ENCODE assay signal across 8 mouse cellular contexts in the genomic region with DNA sequence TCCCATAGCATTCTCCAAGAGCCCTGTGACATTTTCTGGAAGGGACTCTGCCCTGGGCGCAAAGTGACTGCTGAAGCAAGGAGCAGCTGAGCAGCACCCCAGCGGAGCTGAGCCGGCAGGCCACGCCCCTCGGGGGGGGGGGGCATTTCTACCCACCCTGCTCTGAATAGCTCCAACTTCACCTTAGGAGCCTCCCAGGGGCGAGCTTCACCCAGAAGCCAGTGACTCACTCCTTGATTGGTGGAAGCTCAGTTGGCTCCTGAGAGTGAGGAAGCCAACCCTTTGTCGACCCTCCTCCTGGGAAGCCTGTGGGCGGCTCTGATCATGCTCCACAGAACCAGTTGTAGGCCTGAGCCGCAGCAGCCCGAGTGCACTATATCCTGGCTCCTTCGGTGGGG. TPM values are rescaled to one million over a fixed set of nuclear protein-coding genes. Genes with fewer than 3 reads are reported as not detected.
A peak's percentile ranks its signal among the peaks of the same experiment; 100 is the strongest.
DNase-seq lines count a peak whose midpoint lies in the region; ATAC-seq and TF ChIP-seq lines count a peak whose summit lies in the region.

No protein-coding gene starts in this region.

- no peaks in the 10 kb centered on the region for H3K27me3 ChIP-seq in ES-Bruce4 (ENCODE audit: control insufficient read depth, insufficient read depth, low read length, poor library complexity, severe bottlenecking)
- H3K27me3 ChIP-seq in intestine, embryonic 14.5 days (replicated peaks; ENCODE audit: control insufficient read depth, insufficient read depth, low read length) = no peaks in the 10 kb centered on the region
- peaks cover 47% of the 10 kb centered on the region for H3K27me3 ChIP-seq in liver, embryonic 15.5 days

- H3K9me3 ChIP-seq in ES-Bruce4 (replicated peaks; ENCODE audit: control insufficient read depth, insufficient read depth, low read length, poor library complexity, severe bottlenecking) = no peaks in the 10 kb centered on the region
- H3K9me3 ChIP-seq in intestine, embryonic 14.5 days (ENCODE audit: control insufficient read depth, low read length) = no peaks in the 10 kb centered on the region
- H3K9me3 ChIP-seq in liver, embryonic 15.5 days (replicated peaks) = no peaks in the 10 kb centered on the region

- WGBS in intestine, embryonic 14.5 days = 6% methylated on average over 11 of the region's 11 CpGs
- 16% methylated on average over 11 of the region's 11 CpGs for WGBS in liver, embryonic 15.5 days (ENCODE audit: insufficient replicate concordance)

- peak; percentile 37 for DNase-seq in embryo, embryonic 11 days
- no peak for DNase-seq in embryo, embryonic 10.5 days (ENCODE audit: low spot score)
- peak; percentile 81 for DNase-seq in intestine, embryonic 14.5 days (ENCODE audit: low spot score)
- DNase-seq in urinary bladder, adult 2 months (ENCODE audit: low spot score) = no peak
- no peak for DNase-seq in cerebellum, adult 18-20 months

- H3K4me2 ChIP-seq in intestine, embryonic 14.5 days (ENCODE audit: low read length) = peak overlapping the region; percentile 23; the same call in 1 of the 2 replicates
- H3K4me2 ChIP-seq in liver, embryonic 15.5 days = peak overlapping the region; percentile 11; the same call in 1 of the 2 replicates

- H3K27ac ChIP-seq in ES-Bruce4 (ENCODE audit: insufficient read depth, low read length) = no peak overlapping the region
- peak overlapping the region; percentile 8; the same call in 1 of the 2 replicates for H3K27ac ChIP-seq in intestine, embryonic 14.5 days (ENCODE audit: low read depth)
- no peak overlapping the region for H3K27ac ChIP-seq in liver, embryonic 15.5 days (replicated peaks)

- peak; percentile 74 for ATAC-seq in intestine, embryonic 14.5 days (replicated peaks; ENCODE audit: low FRiP score, low TSS enrichment, low read depth)
- no peak for ATAC-seq in liver, embryonic 15.5 days (ENCODE audit: insufficient read depth)
- ATAC-seq in granulocyte monocyte progenitor cell, adult 5-6 weeks (replicated peaks; ENCODE audit: poor library complexity, severe bottlenecking) = no peak

- no peak for TF ChIP-seq EP300 in ES-Bruce4 (IDR thresholded peaks at IDR 0.05; ENCODE audit: insufficient read depth, low read depth, low read length)

- no peaks in the 10 kb centered on the region for H3K36me3 ChIP-seq in ES-Bruce4 (ENCODE audit: control insufficient read depth, insufficient read depth, low read length, poor library complexity, severe bottlenecking)
- no peaks in the 10 kb centered on the region for H3K36me3 ChIP-seq in intestine, embryonic 14.5 days (ENCODE audit: control insufficient read depth, insufficient read depth, low read length)
- H3K36me3 ChIP-seq in liver, embryonic 15.5 days (replicated peaks) = no peaks in the 10 kb centered on the region

- H3K4me3 ChIP-seq in ES-Bruce4 (ENCODE audit: low read depth, low read length) = peak overlapping the region; percentile 10; the same call in 1 of the 2 replicates
- no peak overlapping the region for H3K4me3 ChIP-seq in intestine, embryonic 14.5 days (ENCODE audit: low read depth, low read length)
- no peak overlapping the region for H3K4me3 ChIP-seq in liver, embryonic 15.5 days (replicated peaks)

- no peaks in the 10 kb centered on the region for H3K4me1 ChIP-seq in ES-Bruce4 (ENCODE audit: control insufficient read depth, insufficient read depth, low read length)
- peaks cover 19% of the 10 kb centered on the region for H3K4me1 ChIP-seq in intestine, embryonic 14.5 days (replicated peaks; ENCODE audit: control insufficient read depth, insufficient read depth, low read length)
- peaks cover 58% of the 10 kb centered on the region for H3K4me1 ChIP-seq in liver, embryonic 15.5 days (replicated peaks)

- no peak for TF ChIP-seq POLR2A in ES-Bruce4 (IDR thresholded peaks at IDR 0.05; ENCODE audit: insufficient read depth, low read length)

- no peak for TF ChIP-seq CTCF in ES-Bruce4 (IDR thresholded peaks at IDR 0.05; ENCODE audit: low read depth, low read length)

- H3K9ac ChIP-seq in ES-Bruce4 (ENCODE audit: low read depth, poor library complexity, severe bottlenecking) = no peak overlapping the region
- no peak overlapping the region for H3K9ac ChIP-seq in intestine, embryonic 14.5 days (ENCODE audit: low read length)
- no peak overlapping the region for H3K9ac ChIP-seq in liver, embryonic 15.5 days

RNA-seq across cellular contexts. Expression of a gene that starts 10.0 kb away (rescaled TPM):
- polyA plus RNA-seq in ES-Bruce4 (2011; ENCODE audit: insufficient read depth, insufficient read length, low read depth, missing spikeins) = 3.2 and 3.4 TPM in 2 replicates
- 7.2 and 10.8 TPM in 2 replicates for polyA plus RNA-seq in intestine, embryonic 14.5 days (2014; fragmentation: Nextera tagmentation; extraction: Ambion mirVana)
- 0.33 and 0.54 TPM in 2 replicates for polyA plus RNA-seq in liver, embryonic 15.5 days (2015; fragmentation: Nextera tagmentation; extraction: Ambion mirVana)
- 0.19 and 1.3 TPM in 2 replicates for total RNA-seq in granulocyte monocyte progenitor cell, adult 5-6 weeks (2014; fragmentation: Nextera tagmentation)
- not detected in 2 replicates for total RNA-seq in granulocyte monocyte progenitor cell, adult 5-6 weeks (2017)
- polyA plus RNA-seq in urinary bladder, adult 2 months (2012; rRNA removed) = 20.6 and 27.3 TPM in 2 replicates

RNA-seq across cellular contexts. Expression of a gene that starts 28.4 kb away (rescaled TPM):
- polyA plus RNA-seq in ES-Bruce4 (2011; ENCODE audit: insufficient read depth, insufficient read length, low read depth, missing spikeins) = not detected in 2 replicates
- polyA plus RNA-seq in intestine, embryonic 14.5 days (2014; fragmentation: Nextera tagmentation; extraction: Ambion mirVana) = not detected in 2 replicates
- polyA plus RNA-seq in liver, embryonic 15.5 days (2015; fragmentation: Nextera tagmentation; extraction: Ambion mirVana) = not detected in 2 replicates
- not detected in 2 replicates for total RNA-seq in granulocyte monocyte progenitor cell, adult 5-6 weeks (2014; fragmentation: Nextera tagmentation)
- not detected in 2 replicates for total RNA-seq in granulocyte monocyte progenitor cell, adult 5-6 weeks (2017)
- polyA plus RNA-seq in urinary bladder, adult 2 months (2012; rRNA removed) = 2.3 and 4.0 TPM in 2 replicates

RNA-seq across cellular contexts. Expression of a gene that starts 36.4 kb away (rescaled TPM):
- not detected in 2 replicates for polyA plus RNA-seq in ES-Bruce4 (2011; ENCODE audit: insufficient read depth, insufficient read length, low read depth, missing spikeins)
- polyA plus RNA-seq in intestine, embryonic 14.5 days (2014; fragmentation: Nextera tagmentation; extraction: Ambion mirVana) = not detected in 2 replicates
- 0.32 and 0.37 TPM in 2 replicates for polyA plus RNA-seq in liver, embryonic 15.5 days (2015; fragmentation: Nextera tagmentation; extraction: Ambion mirVana)
- not detected in 2 replicates for total RNA-seq in granulocyte monocyte progenitor cell, adult 5-6 weeks (2014; fragmentation: Nextera tagmentation)
- not detected in 2 replicates for total RNA-seq in granulocyte monocyte progenitor cell, adult 5-6 weeks (2017)
- polyA plus RNA-seq in urinary bladder, adult 2 months (2012; rRNA removed) = 1.6 and 2.3 TPM in 2 replicates

RNA-seq across cellular contexts. Expression of a gene that starts 56.3 kb away (rescaled TPM):
- polyA plus RNA-seq in ES-Bruce4 (2011; ENCODE audit: insufficient read depth, insufficient read length, low read depth, missing spikeins) = 36.0 and 47.5 TPM in 2 replicates
- 81.6 and 83.4 TPM in 2 replicates for polyA plus RNA-seq in intestine, embryonic 14.5 days (2014; fragmentation: Nextera tagmentation; extraction: Ambion mirVana)
- polyA plus RNA-seq in liver, embryonic 15.5 days (2015; fragmentation: Nextera tagmentation; extraction: Ambion mirVana) = 50.8 and 55.0 TPM in 2 replicates
- total RNA-seq in granulocyte monocyte progenitor cell, adult 5-6 weeks (2014; fragmentation: Nextera tagmentation) = 49.5 and 54.4 TPM in 2 replicates
- total RNA-seq in granulocyte monocyte progenitor cell, adult 5-6 weeks (2017) = 46.6 and 57.4 TPM in 2 replicates
- 62.3 and 72.1 TPM in 2 replicates for polyA plus RNA-seq in urinary bladder, adult 2 months (2012; rRNA removed)

RNA-seq across cellular contexts. Expression of a gene that starts 56.3 kb away (rescaled TPM):
- 65.2 and 75.8 TPM in 2 replicates for polyA plus RNA-seq in ES-Bruce4 (2011; ENCODE audit: insufficient read depth, insufficient read length, low read depth, missing spikeins)
- polyA plus RNA-seq in intestine, embryonic 14.5 days (2014; fragmentation: Nextera tagmentation; extraction: Ambion mirVana) = 94.9 and 102 TPM in 2 replicates
- polyA plus RNA-seq in liver, embryonic 15.5 days (2015; fragmentation: Nextera tagmentation; extraction: Ambion mirVana) = 46.6 and 48.2 TPM in 2 replicates
- 45.7 and 48.0 TPM in 2 replicates for total RNA-seq in granulocyte monocyte progenitor cell, adult 5-6 weeks (2014; fragmentation: Nextera tagmentation)
- total RNA-seq in granulocyte monocyte progenitor cell, adult 5-6 weeks (2017) = 46.1 and 72.3 TPM in 2 replicates
- 22.0 and 27.7 TPM in 2 replicates for polyA plus RNA-seq in urinary bladder, adult 2 months (2012; rRNA removed)

Comparison
In these comparisons a context has a peak if more than half of its experiments do, and no peak if none do; other contexts are left out.
1. DNase-seq: peak in embryo, embryonic 11 days (single experiment) and intestine, embryonic 14.5 days (single experiment); none in embryo, embryonic 10.5 days (single experiment), urinary bladder, adult 2 months (single experiment) and cerebellum, adult 18-20 months (0 of 2).